Mouse (Mus musculus) layer of hippocampus, postnatal 14 days (tissue): Measurements from ENCODE around the gene Rhoc. TPM values are rescaled to one million over a fixed set of nuclear protein-coding genes. Genes with fewer than 3 reads are reported as not detected.
"Not testable (repeated sequence)": the region's sequence is repeated elsewhere in the genome, so short reads cannot be mapped to it uniquely, and the experiment has no call there.

Experiments used
- DNase-seq, 2 experiments: peaks; one replicate each; pipeline ENCODE4 v3.0.0; 2021 to 2022; ENCODE audit warnings: low spot score in 2 of 2, mixed read lengths in 1 of 2
- long read RNA-seq, 2 experiments: library from polyadenylated mRNA; stranded (forward); transcript quantifications; one replicate each; pipeline ENCODE4 v2.0.0; 2021
- total RNA-seq, 2 experiments: library from RNA; stranded (reverse); gene quantifications; 2 replicates each; pipeline ENCODE4 v1.2.3; 2021

Rhoc gene
- 10 to 100 TPM; 35.3 to 37.6 TPM for total RNA-seq
- long read RNA-seq, experiment 1, transcript Rhoc-201 (5 exons, 1,202 nt), result major isoform, 16 of 16 reads
- long read RNA-seq, experiment 1, partial matches to known transcripts, result 0 of 16 reads
- long read RNA-seq, experiment 1, other reads (novel, unspliced or antisense), result 0 of 16 reads
- long read RNA-seq, experiment 2, transcript Rhoc-201 (5 exons, 1,202 nt), result major isoform, 25 of 29 reads
- long read RNA-seq, experiment 2, partial matches to known transcripts, result 2 of 29 reads
- long read RNA-seq, experiment 2, other reads (novel, unspliced or antisense), result 1 of 29 reads

DNA sequence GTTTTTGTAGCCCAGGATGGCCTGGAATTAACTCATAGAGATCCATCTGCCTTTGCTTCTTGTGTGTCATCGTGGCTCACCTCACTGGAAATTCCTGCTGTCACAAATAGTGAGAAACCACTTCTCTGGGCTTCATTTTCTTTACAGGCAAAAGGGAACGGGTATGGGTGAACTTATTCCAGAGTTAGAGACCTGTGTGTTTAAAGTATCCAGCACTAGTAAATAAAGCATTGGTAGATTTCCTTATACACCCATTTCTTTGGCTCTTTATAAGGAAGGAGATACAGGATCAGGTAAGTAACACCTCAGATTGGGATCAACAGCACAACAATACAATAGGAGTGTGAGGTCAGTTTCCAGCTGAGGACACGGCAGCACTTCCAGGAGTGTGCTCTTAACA, at the start of gene Rhoc:
Gene Rhoc (plus strand): TSS at position 301 of the 400 bp plus-strand sequence.
- no peak for DNase-seq

DNA sequence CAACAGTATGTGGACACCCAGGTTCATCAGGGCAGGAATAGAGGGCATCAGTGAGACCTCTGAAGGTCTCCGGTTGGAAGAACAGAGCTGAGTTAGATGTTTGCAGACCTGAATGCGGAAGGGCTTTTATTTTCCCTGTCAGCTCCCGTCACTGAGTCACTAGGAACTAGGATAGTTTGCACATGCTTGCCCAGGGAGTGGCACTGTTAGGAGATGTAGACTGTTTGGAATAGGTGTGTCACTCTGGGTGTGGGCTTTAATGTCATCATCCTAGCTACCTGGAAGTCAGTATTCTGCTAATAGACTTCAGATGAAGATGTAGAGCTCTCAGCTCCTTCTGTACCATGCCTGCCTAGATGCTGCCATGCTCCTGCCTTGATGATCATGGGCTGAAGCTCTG, 46.2 kb upstream of the Rhoc start:
- DNase-seq, result no peak

GRCm38 (mm10) chr3:104743161-104743560, 45.0 kb upstream of the Rhoc start:
- no peak for DNase-seq

DNA sequence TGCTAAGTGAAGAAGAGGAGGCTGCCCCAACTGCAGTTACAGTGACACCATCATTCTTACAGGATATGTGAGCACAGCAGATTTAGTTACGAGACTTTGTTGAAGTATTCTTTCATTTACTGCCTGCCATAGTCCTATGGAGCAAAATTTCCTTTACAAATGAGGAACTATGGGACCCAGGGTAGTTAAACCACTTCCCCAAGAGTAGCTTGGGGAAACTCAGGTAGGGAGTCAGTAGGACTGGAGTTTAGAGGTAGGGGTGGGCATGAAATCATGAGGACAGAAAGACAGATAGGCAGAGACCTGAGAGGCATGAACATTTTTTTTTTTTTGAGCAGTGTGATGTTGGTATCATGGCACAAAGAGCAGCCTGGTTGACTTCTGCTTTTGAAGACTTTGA, 44.3 kb upstream of the Rhoc start:
- no peak for DNase-seq

DNA sequence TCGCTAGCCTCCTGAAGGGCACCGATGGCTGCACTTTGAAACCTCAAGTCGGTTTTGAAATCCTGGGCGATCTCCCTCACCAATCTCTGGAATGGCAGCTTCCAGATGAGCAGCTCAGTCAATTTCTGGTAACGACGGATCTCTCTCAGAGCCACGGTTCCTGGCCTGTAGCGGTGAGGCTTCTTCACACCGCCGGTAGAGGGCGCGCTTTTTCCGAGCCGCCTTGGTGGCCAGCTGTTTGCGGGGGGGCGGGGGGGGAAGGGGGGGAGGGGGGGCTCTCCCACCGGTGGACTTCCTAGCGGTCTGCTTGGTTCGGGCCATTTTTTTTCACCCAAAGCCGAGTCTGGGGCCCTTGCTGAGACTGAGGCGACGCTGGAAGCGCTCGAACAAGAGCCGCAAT, 35.3 kb upstream of the Rhoc start:
- DNase-seq, result not testable (repeated sequence)

GRCm38 (mm10) chr3:104758406-104758805, 29.8 kb upstream of the Rhoc start:
- peak; percentile 58 to 61 for DNase-seq

GRCm38 (mm10) chr3:104758869-104759268, 29.3 kb upstream of the Rhoc start:
- DNase-seq, result no peak

DNA sequence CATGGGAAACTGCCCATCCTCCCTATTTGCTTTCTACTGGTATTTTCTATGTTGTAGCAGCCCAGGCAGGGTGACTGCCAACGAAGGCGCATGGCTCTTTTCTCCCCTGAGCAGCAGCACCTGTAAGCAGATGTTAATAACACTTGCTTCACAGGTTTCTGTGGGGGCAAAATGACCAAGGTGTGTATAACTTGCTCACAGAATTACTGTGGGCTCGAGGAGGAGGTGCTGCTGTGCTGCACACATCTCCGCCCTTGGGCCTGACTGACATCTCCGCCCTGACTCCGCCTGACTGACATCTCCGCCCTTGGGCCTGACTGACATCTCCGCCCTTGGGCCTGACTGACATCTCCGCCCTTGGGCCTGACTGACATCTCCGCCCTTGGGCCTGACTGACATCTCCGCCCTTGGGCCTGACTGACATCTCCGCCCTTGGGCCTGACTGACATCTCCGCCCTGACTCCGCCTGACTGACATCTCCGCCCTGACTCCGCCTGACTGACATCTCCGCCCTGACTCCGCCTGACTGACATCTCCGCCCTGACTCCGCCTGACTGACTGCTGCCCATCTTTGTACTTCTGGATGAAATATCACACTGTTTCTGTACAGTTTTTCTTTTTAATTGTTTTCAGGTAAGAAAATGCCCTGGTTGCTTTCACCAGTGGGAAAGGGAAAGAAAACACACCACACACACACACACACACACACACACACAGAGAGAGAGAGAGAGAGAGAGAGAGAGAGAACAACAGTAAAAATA, 25.9 kb upstream of the Rhoc start:
- DNase-seq, result not testable (repeated sequence)

DNA sequence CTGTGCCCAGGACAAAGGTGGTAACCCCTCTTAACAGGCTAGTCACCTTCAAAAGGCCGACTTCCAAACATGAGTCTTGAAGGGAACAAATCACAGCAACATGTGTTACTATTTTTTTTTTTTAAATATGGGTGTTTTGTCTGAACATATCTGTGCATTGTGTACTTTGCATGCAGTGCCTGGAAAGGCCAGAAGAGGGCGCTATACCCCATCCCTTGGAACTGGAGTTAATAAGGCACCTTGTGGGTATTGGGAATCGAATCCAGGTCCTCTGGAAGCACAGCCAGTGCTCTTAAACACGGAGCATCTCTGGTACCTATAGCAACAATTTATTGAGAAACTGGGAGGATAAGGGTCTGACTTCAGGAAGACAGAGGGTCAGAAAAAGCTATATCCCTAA, 23.2 kb upstream of the Rhoc start:
- no peak for DNase-seq

- DNase-seq, result no peak
These were observed 21.0 kb upstream of the Rhoc start for GRCm38 (mm10) chr3:104767141-104767540.

GRCm38 (mm10) chr3:104767716-104768115, 20.5 kb upstream of the Rhoc start:
- no peak for DNase-seq

- no peak for DNase-seq
These were observed 19.0 kb upstream of the Rhoc start for GRCm38 (mm10) chr3:104769135-104769534.

GRCm38 (mm10) chr3:104770035-104770434, 18.1 kb upstream of the Rhoc start:
- no peak for DNase-seq

- no peak for DNase-seq
These were observed 17.3 kb upstream of the Rhoc start for GRCm38 (mm10) chr3:104770918-104771317.

- DNase-seq, result no peak
These were observed 16.7 kb upstream of the Rhoc start for GRCm38 (mm10) chr3:104771460-104771859.

DNA sequence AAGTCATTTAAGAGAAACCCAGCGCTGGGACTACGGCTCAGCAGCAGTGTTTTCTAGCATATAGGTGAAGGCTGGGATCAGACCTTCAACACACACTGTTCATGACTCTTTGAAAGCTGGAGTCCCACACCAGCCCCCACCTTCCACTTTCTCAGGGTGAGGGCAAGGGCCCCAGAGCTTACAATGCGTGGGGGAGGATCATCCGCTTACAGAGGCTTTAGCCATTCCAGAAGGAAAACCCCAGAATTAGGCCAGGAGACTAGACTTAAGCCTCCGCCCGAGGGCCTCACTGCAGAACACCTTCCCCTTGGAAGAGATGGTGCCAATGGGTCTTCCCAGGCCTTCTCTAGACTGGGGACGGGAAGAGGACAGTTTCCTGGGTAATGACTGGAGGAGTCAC, 14.9 kb upstream of the Rhoc start:
- DNase-seq, result no peak

- no peak for DNase-seq
These were observed 10.8 kb upstream of the Rhoc start for GRCm38 (mm10) chr3:104777342-104777741.

- DNase-seq, result peak; percentile 53 to 72
These were observed 8.2 kb upstream of the Rhoc start for GRCm38 (mm10) chr3:104779949-104780348.

- no peak for DNase-seq
These were observed 7.4 kb upstream of the Rhoc start, which contains the start of gene Ppm1j for GRCm38 (mm10) chr3:104780561-104781420. Gene Ppm1j (plus strand): TSS chr3:104781056.

- DNase-seq, result no peak
These were observed 6.7 kb upstream of the Rhoc start, which contains the start of gene Fam19a3 for GRCm38 (mm10) chr3:104781471-104781903. Gene Fam19a3 (minus strand): TSS chr3:104781840.

DNA sequence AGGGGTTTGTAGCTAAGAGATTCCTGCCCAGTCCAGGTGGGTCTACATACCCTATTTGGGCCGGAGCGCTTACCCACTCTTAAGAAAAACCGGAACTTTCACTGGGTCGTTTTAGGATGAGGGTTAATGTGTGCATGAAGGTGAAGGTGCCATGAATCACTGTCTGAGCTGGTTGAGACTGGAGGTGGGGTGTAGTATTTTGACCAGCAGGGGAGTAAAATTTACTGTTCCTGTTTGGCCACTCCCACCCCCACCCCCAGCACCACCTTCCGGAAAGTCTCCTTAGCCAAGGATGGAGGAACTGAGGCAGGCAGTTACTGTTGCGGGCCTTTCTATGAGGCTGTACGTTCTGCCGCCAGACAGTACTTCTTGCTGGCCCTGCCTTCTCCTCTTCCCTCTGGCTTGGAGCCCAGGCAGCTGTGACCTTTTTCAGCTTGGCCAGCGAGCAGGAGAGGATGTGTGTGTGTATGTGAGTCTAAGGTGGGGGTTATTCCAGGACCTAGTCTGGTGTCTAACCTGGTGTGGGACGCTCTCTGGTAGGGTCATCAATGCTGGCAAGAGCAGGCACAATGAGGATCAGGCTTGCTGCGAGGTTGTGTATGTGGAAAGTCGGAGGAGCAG, 6.0 kb upstream of the Rhoc start:
- no peak for DNase-seq
